Mouse (Mus musculus) intestine, embryonic 16.5 days (tissue): Measurements from ENCODE around the gene Tcf25. TPM values are rescaled to one million over a fixed set of nuclear protein-coding genes. Genes with fewer than 3 reads are reported as not detected.
"Not testable (repeated sequence)": the region's sequence is repeated elsewhere in the genome, so short reads cannot be mapped to it uniquely, and the experiment has no call there.

ENCODE experiments used
- ATAC-seq: fragments of 200-750 bp; cut with Nextera tagmentation; 2 replicates; pipeline ENCODE4 v1.8.0; 2017; ENCODE audit warnings: moderate TSS enrichment, moderate library complexity
- H3K27ac ChIP-seq: fragments of 300-500 bp; sonication (generic); 2 replicates; pipeline ENCODE4 v1.5.1; 2014; ENCODE audit warnings: mild to moderate bottlenecking, low read length
- H3K27me3 ChIP-seq: fragments of 300-500 bp; sonication (generic); replicated peaks from 2 replicates; pipeline ENCODE4 v1.6.1; 2014; ENCODE audit warnings: low read length, control low read depth, mixed read lengths; ENCODE audit not compliant: control insufficient read depth, insufficient read depth
- H3K36me3 ChIP-seq: fragments of 300-500 bp; sonication (generic); 2 replicates; pipeline ENCODE4 v1.6.1; 2014; ENCODE audit warnings: low read length, control low read depth; ENCODE audit not compliant: control insufficient read depth, insufficient read depth
- H3K4me1 ChIP-seq: fragments of 300-500 bp; sonication (generic); 2 replicates; pipeline ENCODE4 v1.6.1; 2014; ENCODE audit warnings: low read length, control low read depth, mixed read lengths; ENCODE audit not compliant: control insufficient read depth, insufficient read depth
- H3K4me2 ChIP-seq: fragments of 300-500 bp; sonication (generic); 2 replicates; pipeline ENCODE4 v1.6.1; 2014; ENCODE audit warnings: low read depth, low read length, control low read depth
- H3K4me3 ChIP-seq: fragments of 300-500 bp; sonication (generic); 2 replicates; pipeline ENCODE4 v1.5.1; 2014; ENCODE audit warnings: mild to moderate bottlenecking, low read length
- H3K9ac ChIP-seq: fragments of 300-500 bp; sonication (generic); 2 replicates; pipeline ENCODE4 v1.6.1; 2014; ENCODE audit warnings: low read depth, low read length
- H3K9me3 ChIP-seq: fragments of 300-500 bp; sonication (generic); 2 replicates; pipeline ENCODE4 v1.6.1; 2016; ENCODE audit warnings: low read length, control low read depth; ENCODE audit not compliant: control insufficient read depth
- WGBS: fragments of 180-500 bp; shearing (Covaris S2); extraction: QIAGEN DNeasy Blood & Tissue Kit; methylation state at CpG from one replicate; pipeline ENCODE4 v1.1.7; 2014; 5-methylcytosine and 5-hydroxymethylcytosine counted together
- polyA plus RNA-seq: library from polyadenylated mRNA; unstranded; fragments of >200 nt; fragmentation: Nextera tagmentation; extraction: Ambion mirVana; gene quantifications from 2 replicates; pipeline ENCODE4 v1.2.1, GENCODE M21; 2015

Tcf25 gene
- polyA plus RNA-seq, 1 experiment from 2014 or later = 161 TPM

- H3K9ac ChIP-seq = no peak overlapping the region
- no peaks in the 10 kb centered on the region for H3K36me3 ChIP-seq
- H3K27ac ChIP-seq = no peak overlapping the region
- H3K9me3 ChIP-seq = no peaks in the 10 kb centered on the region
- no peak overlapping the region for H3K4me3 ChIP-seq
- H3K4me1 ChIP-seq = peaks cover 15% of the 10 kb centered on the region
- ATAC-seq = no peak
- no peak overlapping the region for H3K4me2 ChIP-seq
- WGBS = 3% methylated on average over 12 of the region's 12 CpGs
- H3K27me3 ChIP-seq = peaks cover 62% of the 10 kb centered on the region
Measured at GRCm38 (mm10) chr8:123412560-123413170, 39.1 kb downstream of the Tcf25 start.

- Histone ChIP-seq H3K27me3 (peaks cover 50% of the 10 kb centered on the region), H3K9ac (no peak overlapping the region), H3K4me1 (peaks cover 15% of the 10 kb centered on the region), H3K9me3 (no peaks in the 10 kb centered on the region), H3K4me3 (no peak overlapping the region; the same call in 1 of the 2 replicates), H3K27ac (no peak overlapping the region), H3K36me3 (no peaks in the 10 kb centered on the region), H3K4me2 (no peak overlapping the region)
- WGBS = 9% methylated on average over 9 of the region's 9 CpGs
- ATAC-seq = no peak
Measured at GRCm38 (mm10) chr8:123414255-123414654, 40.7 kb downstream of the Tcf25 start.

GRCm38 (mm10) chr8:123414997-123415696, 41.6 kb downstream of the Tcf25 start:
- not testable (repeated sequence) for H3K9ac ChIP-seq, H3K27ac ChIP-seq, H3K9me3 ChIP-seq, H3K4me2 ChIP-seq, H3K4me3 ChIP-seq, ATAC-seq, H3K36me3 ChIP-seq
- Histone ChIP-seq H3K4me1 (peaks cover 15% of the 10 kb centered on the region), H3K27me3 (peaks cover 41% of the 10 kb centered on the region)
- WGBS = 78% methylated on average over 5 of the region's 5 CpGs

- Histone ChIP-seq H3K9me3 (no peaks in the 10 kb centered on the region), H3K27me3 (peaks cover 30% of the 10 kb centered on the region), H3K9ac (no peak overlapping the region), H3K36me3 (no peaks in the 10 kb centered on the region), H3K4me3 (no peak overlapping the region), H3K4me1 (peaks cover 11% of the 10 kb centered on the region), H3K27ac (no peak overlapping the region), H3K4me2 (no peak overlapping the region)
- 82% methylated on average over 8 of the region's 8 CpGs for WGBS
- ATAC-seq = 0 out of 2 replicates have a peak, but pooled peaks have one; percentile 27
Measured at GRCm38 (mm10) chr8:123415967-123416943, 42.7 kb downstream of the Tcf25 start.

- Histone ChIP-seq H3K9me3 (no peaks in the 10 kb centered on the region), H3K4me1 (0 out of 2 replicates have a peak, but pooled peaks cover 4% of the 10 kb centered on the region), H3K4me3 (no peak overlapping the region), H3K27me3 (peaks cover 22% of the 10 kb centered on the region), H3K4me2 (no peak overlapping the region), H3K27ac (no peak overlapping the region), H3K9ac (no peak overlapping the region), H3K36me3 (no peaks in the 10 kb centered on the region)
- no peak for ATAC-seq
- 72% methylated on average over 8 of the region's 8 CpGs for WGBS
Measured at GRCm38 (mm10) chr8:123416944-123417555, 43.5 kb downstream of the Tcf25 start.

- no peak for ATAC-seq
- no peaks in the 10 kb centered on the region for H3K36me3 ChIP-seq
- no peak overlapping the region for H3K4me2 ChIP-seq
- H3K27me3 ChIP-seq = no peaks in the 10 kb centered on the region
- 0 out of 2 replicates have a peak, but pooled peaks cover 7% of the 10 kb centered on the region for H3K4me1 ChIP-seq
- H3K9ac ChIP-seq = no peak overlapping the region
- H3K9me3 ChIP-seq = no peaks in the 10 kb centered on the region
- no peak overlapping the region for H3K4me3 ChIP-seq
- 89% methylated on average over 4 of the region's 4 CpGs for WGBS
- H3K27ac ChIP-seq = no peak overlapping the region
Measured at GRCm38 (mm10) chr8:123419711-123420110, 46.2 kb downstream of the Tcf25 start.

GRCm38 (mm10) chr8:123420525-123421281, 47.1 kb downstream of the Tcf25 start:
- ATAC-seq = no peak
- Histone ChIP-seq H3K36me3 (no peaks in the 10 kb centered on the region), H3K4me1 (0 out of 2 replicates have a peak, but pooled peaks cover 7% of the 10 kb centered on the region), H3K9me3 (0 out of 2 replicates have a peak, but pooled peaks cover 3% of the 10 kb centered on the region), H3K27me3 (no peaks in the 10 kb centered on the region), H3K4me3 (no peak overlapping the region), H3K27ac (no peak overlapping the region), H3K4me2 (no peak overlapping the region), H3K9ac (no peak overlapping the region)
- WGBS = 94% methylated on average over 34 of the region's 34 CpGs

- no peak for ATAC-seq
- 88% methylated on average over 19 of the region's 19 CpGs for WGBS
- H3K4me2 ChIP-seq = no peak overlapping the region
- no peak overlapping the region for H3K4me3 ChIP-seq
- no peaks in the 10 kb centered on the region for H3K36me3 ChIP-seq
- 0 out of 2 replicates have a peak, but pooled peaks cover 3% of the 10 kb centered on the region for H3K9me3 ChIP-seq
- no peaks in the 10 kb centered on the region for H3K27me3 ChIP-seq
- 0 out of 2 replicates have a peak, but pooled peaks cover 7% of the 10 kb centered on the region for H3K4me1 ChIP-seq
- H3K9ac ChIP-seq = no peak overlapping the region
- no peak overlapping the region for H3K27ac ChIP-seq
Measured at GRCm38 (mm10) chr8:123421325-123421724, 47.8 kb downstream of the Tcf25 start.
